Mouse (Mus musculus) kidney, postnatal 36 days (tissue): ENCODE results near the gene Olfr849.

Experiments used
- DNase-seq, 2 experiments: peaks; one replicate each; pipeline ENCODE4 v3.0.0; 2021 to 2022; ENCODE audit warnings: mixed read lengths in 2 of 2

Olfr849 gene

GRCm38 (mm10) chr9:19439966-19440365, at the start of gene Olfr849:
Gene Olfr849 (plus strand): TSS chr9:19440266.
- DNase-seq: no peak

DNA sequence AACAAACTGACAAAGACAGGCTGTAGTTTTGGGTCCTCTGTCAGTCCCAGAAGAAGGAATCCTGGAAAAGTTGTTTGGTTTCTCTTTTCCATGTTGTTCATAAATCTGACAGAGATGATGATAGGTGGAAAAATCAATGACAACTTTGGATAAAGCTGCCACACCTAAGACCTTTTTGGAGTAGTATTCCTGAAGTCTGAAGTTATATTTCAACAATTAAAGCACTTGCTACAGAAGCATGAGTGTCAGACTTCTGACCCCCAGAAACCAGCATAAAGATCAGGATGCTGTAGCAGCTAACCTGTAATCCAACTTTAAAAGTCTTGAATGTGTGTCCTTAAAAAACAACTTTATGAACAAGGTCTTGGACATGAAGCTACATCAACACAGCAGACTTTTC, 38.1 kb downstream of the Olfr849 start, which contains the start of gene Olfr850:
Gene Olfr850 (minus strand): TSS at position 101 of the 400 bp plus-strand sequence.
- DNase-seq: no peak

- no peak for DNase-seq
These were observed 52.9 kb downstream of the Olfr849 start, which contains the start of gene Olfr851 for GRCm38 (mm10) chr9:19492995-19493394. Gene Olfr851 (plus strand): TSS chr9:19493295.
